Mouse (Mus musculus) MEL (cell line): ENCODE measurements around the gene Adprh. TPM values are rescaled to one million over a fixed set of nuclear protein-coding genes. Genes with fewer than 3 reads are reported as not detected.

Experiments used
- DNase-seq: peaks from one replicate; pipeline ENCODE4 v3.0.0; 2011; ENCODE audit warnings: low read depth, low spot score
- H3K27ac ChIP-seq: 2 replicates; pipeline ENCODE4 v1.5.1; 2012; ENCODE audit warnings: low read depth, mild to moderate bottlenecking, control low read depth, low read length, moderate library complexity; ENCODE audit not compliant: control insufficient read depth
- H3K27me3 ChIP-seq, 2 experiments: fragments of 150-350 bp in 1 of 2; sonication (generic) in 1 of 2; 2 replicates each; pipeline ENCODE4 v1.6.1; 2012; ENCODE audit warnings: low read length in 2 of 2, mild to moderate bottlenecking in 2 of 2, improper control_type of control experiment in 1 of 2, moderate library complexity in 1 of 2; ENCODE audit not compliant: insufficient read depth in 2 of 2, control insufficient read depth in 1 of 2
- H3K36me3 ChIP-seq, 2 experiments: 2 replicates each; pipeline ENCODE4 v1.6.1; 2012 to 2014; ENCODE audit warnings: low read length in 2 of 2, improper control_type of control experiment in 1 of 2, inconsistent platforms in 1 of 2, mild to moderate bottlenecking in 1 of 2; ENCODE audit not compliant: insufficient read depth in 2 of 2, control insufficient read depth in 1 of 2
- H3K4me1 ChIP-seq, 2 experiments: fragments of 150-350 bp in 1 of 2; sonication (generic) in 1 of 2; 2 replicates each; pipeline ENCODE4 v1.6.1; 2012; ENCODE audit warnings: low read length in 2 of 2, improper control_type of control experiment in 1 of 2, mild to moderate bottlenecking in 1 of 2; ENCODE audit not compliant: insufficient read depth in 2 of 2, control insufficient read depth in 1 of 2
- H3K4me3 ChIP-seq, 2 experiments: fragments of 150-350 bp in 1 of 2; sonication (generic) in 1 of 2; 2 replicates each; pipeline ENCODE4 v1.5.1; 2012; ENCODE audit warnings: low read depth in 2 of 2, low read length in 2 of 2, mild to moderate bottlenecking in 2 of 2, moderate library complexity in 2 of 2, control low read depth in 1 of 2, improper control_type of control experiment in 1 of 2; ENCODE audit not compliant: control insufficient read depth in 1 of 2, insufficient read depth in 1 of 2
- H3K79me2 ChIP-seq: 2 replicates; pipeline ENCODE4 v1.6.1; 2012; ENCODE audit warnings: mild to moderate bottlenecking, low read length, moderate library complexity; ENCODE audit not compliant: control insufficient read depth, poor library complexity, insufficient read depth
- H3K9ac ChIP-seq: 2 replicates; pipeline ENCODE4 v1.6.1; 2012; ENCODE audit warnings: low read depth, mild to moderate bottlenecking, control low read depth, low read length, moderate library complexity; ENCODE audit not compliant: control insufficient read depth, poor library complexity, severe bottlenecking
- H3K9me3 ChIP-seq: fragments of 150-350 bp; sonication (generic); replicated peaks from 2 replicates; pipeline ENCODE4 v1.6.1; 2012; ENCODE audit warnings: mild to moderate bottlenecking, low read length, improper control_type of control experiment, moderate library complexity; ENCODE audit not compliant: insufficient read depth
- BHLHE40 ChIP-seq: IDR thresholded peaks from 2 replicates; pipeline ENCODE4 v1.6.1; 2012; ENCODE audit warnings: low read depth, mild to moderate bottlenecking, inconsistent platforms, low read length, improper control_type of control experiment, borderline replicate concordance
- CHD2 ChIP-seq: IDR thresholded peaks from 2 replicates; pipeline ENCODE4 v1.6.1; 2011; ENCODE audit warnings: low read length, improper control_type of control experiment
- E2F4 ChIP-seq: IDR thresholded peaks from 2 replicates; pipeline ENCODE4 v1.6.1; 2011; ENCODE audit warnings: low read depth, low read length, improper control_type of control experiment, borderline replicate concordance
- ELF1 ChIP-seq: IDR thresholded peaks from 2 replicates; pipeline ENCODE4 v1.6.1; 2014; ENCODE audit warnings: low read depth, mild to moderate bottlenecking, inconsistent platforms, low read length, improper control_type of control experiment, moderate library complexity
- EP300 ChIP-seq, 2 experiments: IDR thresholded peaks; 2 replicates each; pipeline ENCODE4 v1.6.1; 2011; ENCODE audit warnings: improper control_type of control experiment in 2 of 2, low read length in 2 of 2, low read depth in 1 of 2, mild to moderate bottlenecking in 1 of 2
- GABPA ChIP-seq: IDR thresholded peaks from 2 replicates; pipeline ENCODE4 v1.6.1; 2012; ENCODE audit warnings: low read depth, mild to moderate bottlenecking, inconsistent platforms, low read length, improper control_type of control experiment, moderate library complexity
- GATA1 ChIP-seq: IDR thresholded peaks from 2 replicates; pipeline ENCODE4 v1.6.1; 2011; ENCODE audit warnings: low read depth, low read length, improper control_type of control experiment
- MAFK ChIP-seq: IDR thresholded peaks from 2 replicates; pipeline ENCODE4 v1.6.1; 2011; ENCODE audit warnings: low read depth, mild to moderate bottlenecking, low read length, improper control_type of control experiment, borderline replicate concordance
- MXI1 ChIP-seq: IDR thresholded peaks from 2 replicates; pipeline ENCODE4 v1.6.1; 2011; ENCODE audit warnings: mild to moderate bottlenecking, low read depth, low read length, improper control_type of control experiment
- MYB ChIP-seq: IDR thresholded peaks from 2 replicates; pipeline ENCODE4 v1.6.1; 2011; ENCODE audit warnings: mild to moderate bottlenecking, low read depth, low read length, improper control_type of control experiment
- MYC ChIP-seq: IDR thresholded peaks from 2 replicates; pipeline ENCODE4 v1.6.1; 2011; ENCODE audit warnings: low read depth, mild to moderate bottlenecking, low read length, improper control_type of control experiment, moderate library complexity
- NELFE ChIP-seq: IDR thresholded peaks from 2 replicates; pipeline ENCODE4 v1.6.1; 2011; ENCODE audit warnings: low read depth, low read length, improper control_type of control experiment
- POLR2AphosphoS2 ChIP-seq: IDR thresholded peaks from 2 replicates; pipeline ENCODE4 v1.6.1; 2011; ENCODE audit warnings: low read length, improper control_type of control experiment
- POLR2AphosphoS5 ChIP-seq: IDR thresholded peaks from 2 replicates; pipeline ENCODE4 v1.6.1; 2012; ENCODE audit warnings: low read depth, borderline replicate concordance, mild to moderate bottlenecking, inconsistent platforms, low read length, moderate library complexity, mixed read lengths
- RAD21 ChIP-seq: IDR thresholded peaks from 2 replicates; pipeline ENCODE4 v1.6.1; 2011; ENCODE audit warnings: mild to moderate bottlenecking, low read depth, low read length, improper control_type of control experiment
- RCOR1 ChIP-seq: IDR thresholded peaks from 2 replicates; pipeline ENCODE4 v1.6.1; 2012; ENCODE audit warnings: low read depth, mild to moderate bottlenecking, inconsistent platforms, low read length, improper control_type of control experiment
- TBP ChIP-seq: IDR thresholded peaks from 2 replicates; pipeline ENCODE4 v1.8.0; 2011; ENCODE audit warnings: low read depth, low read length, improper control_type of control experiment
- TCF12 ChIP-seq: IDR thresholded peaks from 2 replicates; pipeline ENCODE4 v1.6.1; 2014; ENCODE audit warnings: low read depth, mild to moderate bottlenecking, inconsistent platforms, low read length, improper control_type of control experiment, moderate library complexity
- USF2 ChIP-seq, 2 experiments: IDR thresholded peaks; 2 replicates each; pipeline ENCODE4 v1.6.1; 2011 to 2012; ENCODE audit warnings: improper control_type of control experiment in 2 of 2, low read length in 2 of 2, borderline replicate concordance in 1 of 2, inconsistent platforms in 1 of 2, low read depth in 1 of 2, mild to moderate bottlenecking in 1 of 2; ENCODE audit not compliant: insufficient read depth in 1 of 2
- ZKSCAN1 ChIP-seq: IDR thresholded peaks from 2 replicates; pipeline ENCODE4 v1.6.1; 2012; ENCODE audit warnings: low read depth, mild to moderate bottlenecking, inconsistent platforms, low read length, improper control_type of control experiment, moderate library complexity
- polyA plus RNA-seq, 2 experiments: library from polyadenylated mRNA; stranded (reverse) in 1 of 2; unstranded in 1 of 2; fragments of >175 nt in 1 of 2; fragments of >200 nt in 1 of 2; gene quantifications; 2 replicates each; pipeline versions ENCODE4 v1.2.1 to v1.2.4; 2012; ENCODE audit warnings: low replicate concordance in 2 of 2, low read depth in 1 of 2; ENCODE audit not compliant: insufficient read length in 2 of 2, insufficient read depth in 1 of 2, missing spikeins in 1 of 2
- total RNA-seq: library from RNA; depleted of rRNA; stranded (reverse); fragments of 300-350 nt; gene quantifications from 2 replicates; pipeline ENCODE4 v1.2.3, GENCODE M21; 2012

The Adprh gene
- total and polyA plus RNA-seq, 3 experiments, result 20.1 to 86.7 TPM; not detected in 1

- Histone ChIP-seq H3K4me3 (no peak overlapping the region), H3K27me3 (no peaks in the 10 kb centered on the region), H3K9ac (no peak overlapping the region), H3K27ac (no peak overlapping the region), H3K36me3 (no peaks in the 10 kb centered on the region), H3K79me2 (no peaks in the 10 kb centered on the region), H3K9me3 (no peaks in the 10 kb centered on the region), H3K4me1 (no peaks in the 10 kb centered on the region)
- TF ChIP-seq POLR2AphosphoS5, result no peak
- no peak for TF ChIP-seq MYB
- TF ChIP-seq GABPA, result no peak
- no peak for TF ChIP-seq MXI1
- no peak for TF ChIP-seq MYC
- no peak for TF ChIP-seq BHLHE40
- no peak for TF ChIP-seq NELFE
- TF ChIP-seq RCOR1, result no peak
- DNase-seq, result no peak
These were observed 13.3 kb downstream of the Adprh start for GRCm38 (mm10) chr16:38439190-38439589.

DNA sequence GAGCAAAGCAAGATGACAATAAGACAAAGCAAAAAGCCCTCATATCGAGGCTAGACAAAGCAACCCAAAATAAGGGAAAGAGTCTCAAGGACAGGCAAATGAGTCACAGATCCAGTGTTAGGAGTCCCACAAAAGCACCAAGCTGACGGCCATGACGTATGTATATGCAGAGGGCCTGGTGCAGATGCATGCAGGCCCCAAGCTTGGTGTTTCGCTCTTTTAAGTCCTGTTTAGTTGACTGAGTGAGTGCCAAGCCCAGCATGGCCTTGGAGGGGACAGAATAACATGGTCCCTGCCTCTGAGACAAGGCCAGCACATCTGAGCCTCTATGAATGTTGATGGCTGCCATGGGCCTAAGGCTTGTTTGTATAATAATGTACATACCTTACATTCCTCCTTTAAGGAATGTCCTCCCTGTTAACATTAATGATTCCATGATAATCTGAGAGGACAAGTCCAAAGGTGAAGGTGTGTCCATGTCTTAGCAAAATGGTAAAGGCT lies 18.2 kb downstream of the Adprh start:
- Histone ChIP-seq H3K27me3 (no peaks in the 10 kb centered on the region), H3K36me3 (peaks cover 0 to 14% of the 10 kb centered on the region in 2 experiments; a peak in 2 of 4 replicates), H3K4me1 (peaks cover 0 to 27% of the 10 kb centered on the region in 2 experiments; a peak in 3 of 4 replicates), H3K79me2 (no peaks in the 10 kb centered on the region), H3K9ac (no peak overlapping the region), H3K4me3 (no peak overlapping the region), H3K9me3 (no peaks in the 10 kb centered on the region), H3K27ac (no peak overlapping the region)
- DNase-seq, result no peak
- TF ChIP-seq ELF1 (no peak), RAD21 (no peak), ZKSCAN1 (no peak), TCF12 (no peak), TBP (no peak), RCOR1 (no peak), POLR2AphosphoS2 (no peak), CHD2 (no peak), USF2 (IDR thresholded peaks at IDR 0.05; ENCODE audit: borderline replicate concordance in 1 of 2, insufficient read depth in 1 of 2, low read depth in 1 of 2, low read length in 2 of 2) (no peak), MAFK (no peak), E2F4 (no peak), NELFE (no peak), GABPA (no peak), EP300 (IDR thresholded peaks at IDR 0.05; ENCODE audit: low read depth in 1 of 2, low read length in 2 of 2) (no peak), GATA1 (no peak)
